Mouse (Mus musculus) C2C12 (cell line): Measurements from ENCODE around the gene Hspb11. TPM values are rescaled to one million over a fixed set of nuclear protein-coding genes. Genes with fewer than 3 reads are reported as not detected.

ENCODE experiments used
- H3K27me3 ChIP-seq: one replicate; pipeline ENCODE4 v1.6.1; 2011; ENCODE audit not compliant: control insufficient read depth, insufficient read depth, insufficient read length
- H3K36me3 ChIP-seq: one replicate; pipeline ENCODE4 v1.6.1; 2011; ENCODE audit not compliant: control insufficient read depth, insufficient read depth
- H3K4me3 ChIP-seq: one replicate; pipeline ENCODE4 v1.5.1; 2011; ENCODE audit warnings: mild to moderate bottlenecking, control low read depth; ENCODE audit not compliant: poor library complexity, insufficient read depth, severe bottlenecking
- H3K79me2 ChIP-seq: one replicate; pipeline ENCODE4 v1.6.1; 2011; ENCODE audit not compliant: control insufficient read depth, insufficient read depth
- H3K79me3 ChIP-seq: one replicate; pipeline ENCODE4 v1.6.1; 2011; ENCODE audit warnings: low read depth, control low read depth
- H3ac ChIP-seq: one replicate; pipeline ENCODE3; 2011; ENCODE audit warnings: low read depth; ENCODE audit not compliant: control insufficient read depth, insufficient read length
- CEBPB ChIP-seq: IDR thresholded peaks from one replicate; pipeline ENCODE4 v1.6.1; 2011; ENCODE audit warnings: low read depth, mild to moderate bottlenecking, control low read depth, moderate library complexity
- CTCF ChIP-seq: IDR thresholded peaks from one replicate; pipeline ENCODE4 v1.5.1; 2011; ENCODE audit not compliant: control insufficient read depth, insufficient read depth, insufficient read length
- FOSL1 ChIP-seq: IDR thresholded peaks from one replicate; pipeline ENCODE4 v1.8.0; 2011; ENCODE audit warnings: mild to moderate bottlenecking, low read length; ENCODE audit not compliant: poor library complexity, insufficient read depth, severe bottlenecking
- MAX ChIP-seq: IDR thresholded peaks from one replicate; pipeline ENCODE4 v1.6.1; 2011; ENCODE audit warnings: mild to moderate bottlenecking, control low read depth
- MYOD1 ChIP-seq: IDR thresholded peaks from one replicate; pipeline ENCODE4 v1.6.1; 2011; ENCODE audit warnings: low read depth; ENCODE audit not compliant: control insufficient read depth, insufficient read length
- MYOG ChIP-seq: IDR thresholded peaks from one replicate; pipeline ENCODE4 v1.6.1; 2011; ENCODE audit not compliant: control insufficient read depth, insufficient read length; ENCODE audit errors: extremely low read depth
- USF1 ChIP-seq: IDR thresholded peaks from one replicate; pipeline ENCODE4 v1.6.1; 2011; ENCODE audit warnings: low read depth, mild to moderate bottlenecking, control low read depth, moderate library complexity
- polyA plus RNA-seq: library from polyadenylated mRNA; unstranded; fragments of >200 nt; fragmentation: generic; extraction: Trizol; gene quantifications from one replicate; pipeline ENCODE4 v1.2.1, GENCODE M21; 2012; ENCODE audit warnings: missing spikeins

The Hspb11 gene
- polyA plus RNA-seq, 1 experiment = 15.5 TPM

GRCm38 (mm10) chr4:107313690-107314478 lies 60.5 kb downstream of the Hspb11 start, which contains the start of gene Yipf1:
TSS of gene Yipf1 (plus strand) at chr4:107314363.
- no peaks in the 10 kb centered on the region for H3K79me3 ChIP-seq
- no peaks in the 10 kb centered on the region for H3K79me2 ChIP-seq
- peak within 1 kb of the TSS; percentile 53 for H3K4me3 ChIP-seq
- H3K27me3 ChIP-seq = no peaks in the 10 kb centered on the region
- H3ac ChIP-seq = peak within 1 kb of the TSS; percentile 64
- TF ChIP-seq CEBPB = no peak
- no peak for TF ChIP-seq USF1
- TF ChIP-seq MYOD1 = no peak
- no peak for TF ChIP-seq MAX
- no peak for TF ChIP-seq MYOG
- TF ChIP-seq FOSL1 = no peak
- peak; percentile 24 for TF ChIP-seq CTCF
- no peaks in the 10 kb centered on the region for H3K36me3 ChIP-seq

- no peak for TF ChIP-seq MYOG
- TF ChIP-seq MAX = no peak
- no peak for TF ChIP-seq USF1
- no peak for TF ChIP-seq CEBPB
- TF ChIP-seq CTCF = no peak
- TF ChIP-seq MYOD1 = no peak
- TF ChIP-seq FOSL1 = no peak
Observed at GRCm38 (mm10) chr4:107314479-107314805, 61.0 kb downstream of the Hspb11 start.

GRCm38 (mm10) chr4:107318646-107319045 lies 65.3 kb downstream of the Hspb11 start:
- H3K27me3 ChIP-seq = no peaks in the 10 kb centered on the region
- no peak for TF ChIP-seq MYOD1
- TF ChIP-seq MAX = no peak
- TF ChIP-seq USF1 = no peak
- TF ChIP-seq CEBPB = no peak
- no peak for TF ChIP-seq FOSL1
- peaks cover 15% of the 10 kb centered on the region for H3K36me3 ChIP-seq
- no peak overlapping the region for H3K4me3 ChIP-seq
- H3ac ChIP-seq = no peak overlapping the region
- H3K79me2 ChIP-seq = no peaks in the 10 kb centered on the region
- H3K79me3 ChIP-seq = no peaks in the 10 kb centered on the region

More at GRCm38 (mm10) chr4:107314479-107314805, 61.0 kb downstream of the Hspb11 start:
- Histone ChIP-seq H3K27me3 (no peaks in the 10 kb centered on the region), H3K79me2 (no peaks in the 10 kb centered on the region), H3K36me3 (no peaks in the 10 kb centered on the region), H3ac (peak overlapping the region; percentile 64), H3K79me3 (no peaks in the 10 kb centered on the region), H3K4me3 (peak overlapping the region; percentile 53)

GRCm38 (mm10) chr4:107321041-107321440 lies 67.6 kb downstream of the Hspb11 start:
- Histone ChIP-seq H3K4me3 (no peak overlapping the region), H3K27me3 (no peaks in the 10 kb centered on the region), H3K79me2 (no peaks in the 10 kb centered on the region), H3ac (no peak overlapping the region), H3K79me3 (no peaks in the 10 kb centered on the region), H3K36me3 (peaks cover 15% of the 10 kb centered on the region)
- no peak for TF ChIP-seq MYOG
- TF ChIP-seq FOSL1 = no peak
- TF ChIP-seq CTCF = no peak
- no peak for TF ChIP-seq USF1
- no peak for TF ChIP-seq MYOD1
- TF ChIP-seq MAX = no peak

- Histone ChIP-seq H3K79me3 (no peaks in the 10 kb centered on the region), H3K4me3 (no peak overlapping the region), H3K79me2 (no peaks in the 10 kb centered on the region), H3ac (no peak overlapping the region), H3K27me3 (no peaks in the 10 kb centered on the region), H3K36me3 (peaks cover 15% of the 10 kb centered on the region)
- no peak for TF ChIP-seq MYOG
- no peak for TF ChIP-seq FOSL1
- TF ChIP-seq MYOD1 = no peak
- TF ChIP-seq USF1 = no peak
- TF ChIP-seq CEBPB = no peak
- TF ChIP-seq CTCF = no peak
- TF ChIP-seq MAX = no peak
Observed at GRCm38 (mm10) chr4:107323113-107323512, 69.7 kb downstream of the Hspb11 start.

GRCm38 (mm10) chr4:107328530-107328929 lies 75.1 kb downstream of the Hspb11 start:
- Histone ChIP-seq H3K79me3 (no peaks in the 10 kb centered on the region), H3ac (no peak overlapping the region), H3K36me3 (peaks cover under 1% of the 10 kb centered on the region), H3K27me3 (no peaks in the 10 kb centered on the region), H3K79me2 (no peaks in the 10 kb centered on the region), H3K4me3 (no peak overlapping the region)
- TF ChIP-seq FOSL1 = no peak
- TF ChIP-seq USF1 = no peak
- no peak for TF ChIP-seq CTCF
- TF ChIP-seq MYOG = no peak
- no peak for TF ChIP-seq MYOD1
- no peak for TF ChIP-seq CEBPB
- TF ChIP-seq MAX = no peak
